Mouse (Mus musculus) spleen, adult 12 weeks (tissue): Measurements from ENCODE around the gene Grip1.

Experiments used
- DNase-seq: peaks from one replicate; pipeline ENCODE4 v3.0.0; 2022; ENCODE audit warnings: low spot score

Gene Grip1

GRCm38 (mm10) chr10:120136020-120136562, 682.5 kb downstream of the Grip1 start:
- no peak for DNase-seq
